Mouse (Mus musculus): ENCODE data around the gene Aqp12. TPM values are rescaled to one million over a fixed set of nuclear protein-coding genes. Genes with fewer than 3 reads are reported as not detected.
"Not testable (repeated sequence)": the region's sequence is repeated elsewhere in the genome, so short reads cannot be mapped to it uniquely, and the experiment has no call there.

The Aqp12 gene
- polyA plus RNA-seq (2015; fragmentation: Nextera tagmentation; extraction: Ambion mirVana): not detected in 2 replicates

GRCm38 (mm10) chr1:93006061-93006460 is at the start of gene Aqp12:
Gene Aqp12, plus strand, starts transcription at chr1:93006334.
- H3K9ac ChIP-seq (ENCODE audit: low read depth, low read length): no peak within 1 kb of the TSS
- H3K27me3 ChIP-seq (replicated peaks; ENCODE audit: control insufficient read depth, insufficient read depth, low read length): no peaks in the 10 kb centered on the region
- ATAC-seq: no peak
- H3K4me2 ChIP-seq (ENCODE audit: low read length): no peak within 1 kb of the TSS
- H3K27ac ChIP-seq (ENCODE audit: low read depth, low read length): no peak within 1 kb of the TSS
- H3K4me3 ChIP-seq (ENCODE audit: low read length): no peak within 1 kb of the TSS
- 71% methylated on average over 7 of the region's 7 CpGs for WGBS
- no peaks in the 10 kb centered on the region for H3K36me3 ChIP-seq (ENCODE audit: control insufficient read depth, insufficient read depth, low read length)
- H3K9me3 ChIP-seq (ENCODE audit: control insufficient read depth, low read length): no peaks in the 10 kb centered on the region
- H3K4me1 ChIP-seq (ENCODE audit: control insufficient read depth, insufficient read depth, low read depth, low read length): no peaks in the 10 kb centered on the region

- peak; percentile 40; the same call in 1 of the 2 replicates for ATAC-seq
- not testable (repeated sequence) for H3K36me3 ChIP-seq (ENCODE audit: control insufficient read depth, insufficient read depth, low read length); H3K27ac ChIP-seq (ENCODE audit: low read depth, low read length); H3K9me3 ChIP-seq (ENCODE audit: control insufficient read depth, low read length); H3K4me1 ChIP-seq (ENCODE audit: control insufficient read depth, insufficient read depth, low read depth, low read length); H3K4me3 ChIP-seq (ENCODE audit: low read length); H3K9ac ChIP-seq (ENCODE audit: low read depth, low read length); H3K27me3 ChIP-seq (replicated peaks; ENCODE audit: control insufficient read depth, insufficient read depth, low read length)
- H3K4me2 ChIP-seq (ENCODE audit: low read length): peak overlapping the region; percentile 39
- 10% methylated on average over 11 of the region's 11 CpGs for WGBS
Observed at GRCm38 (mm10) chr1:92956571-92957335, 49.4 kb upstream of the Aqp12 start.

GRCm38 (mm10) chr1:92958999-92959398 is 47.1 kb upstream of the Aqp12 start:
- no peak overlapping the region for H3K4me3 ChIP-seq (ENCODE audit: low read length)
- no peak overlapping the region for H3K27ac ChIP-seq (ENCODE audit: low read depth, low read length)
- H3K4me1 ChIP-seq (ENCODE audit: control insufficient read depth, insufficient read depth, low read depth, low read length): no peaks in the 10 kb centered on the region
- H3K9me3 ChIP-seq (ENCODE audit: control insufficient read depth, low read length): no peaks in the 10 kb centered on the region
- no peaks in the 10 kb centered on the region for H3K36me3 ChIP-seq (ENCODE audit: control insufficient read depth, insufficient read depth, low read length)
- no peak overlapping the region for H3K9ac ChIP-seq (ENCODE audit: low read depth, low read length)
- ATAC-seq: no peak
- 100% methylated on average over 1 of the region's 1 CpGs for WGBS
- H3K4me2 ChIP-seq (ENCODE audit: low read length): no peak overlapping the region
- H3K27me3 ChIP-seq (replicated peaks; ENCODE audit: control insufficient read depth, insufficient read depth, low read length): no peaks in the 10 kb centered on the region

- H3K4me3 ChIP-seq (ENCODE audit: low read length); ATAC-seq: not testable (repeated sequence)
Observed at GRCm38 (mm10) chr1:92970791-92971190, 35.3 kb upstream of the Aqp12 start.

GRCm38 (mm10) chr1:92971879-92972795 is 34.0 kb upstream of the Aqp12 start:
- no peaks in the 10 kb centered on the region for H3K36me3 ChIP-seq (ENCODE audit: control insufficient read depth, insufficient read depth, low read length)
- H3K9me3 ChIP-seq (ENCODE audit: control insufficient read depth, low read length): no peaks in the 10 kb centered on the region
- H3K4me1 ChIP-seq (ENCODE audit: control insufficient read depth, insufficient read depth, low read depth, low read length): no peaks in the 10 kb centered on the region
- H3K4me3 ChIP-seq (ENCODE audit: low read length): no peak overlapping the region
- H3K4me2 ChIP-seq (ENCODE audit: low read length): no peak overlapping the region
- no peak overlapping the region for H3K9ac ChIP-seq (ENCODE audit: low read depth, low read length)
- WGBS: 89% methylated on average over 7 of the region's 7 CpGs
- no peak overlapping the region for H3K27ac ChIP-seq (ENCODE audit: low read depth, low read length)
- ATAC-seq: no peak
- H3K27me3 ChIP-seq (replicated peaks; ENCODE audit: control insufficient read depth, insufficient read depth, low read length): no peaks in the 10 kb centered on the region

More at GRCm38 (mm10) chr1:92970791-92971190, 35.3 kb upstream of the Aqp12 start:
- WGBS: 91% methylated on average over 6 of the region's 6 CpGs
- H3K4me1 ChIP-seq (ENCODE audit: control insufficient read depth, insufficient read depth, low read depth, low read length); H3K36me3 ChIP-seq (ENCODE audit: control insufficient read depth, insufficient read depth, low read length); H3K4me2 ChIP-seq (ENCODE audit: low read length); H3K9me3 ChIP-seq (ENCODE audit: control insufficient read depth, low read length); H3K27ac ChIP-seq (ENCODE audit: low read depth, low read length); H3K27me3 ChIP-seq (replicated peaks; ENCODE audit: control insufficient read depth, insufficient read depth, low read length); H3K9ac ChIP-seq (ENCODE audit: low read depth, low read length): not testable (repeated sequence)

GRCm38 (mm10) chr1:92972854-92973253 is 33.3 kb upstream of the Aqp12 start:
- no peak overlapping the region for H3K27ac ChIP-seq (ENCODE audit: low read depth, low read length)
- 91% methylated on average over 1 of the region's 1 CpGs for WGBS
- H3K4me2 ChIP-seq (ENCODE audit: low read length): no peak overlapping the region
- peak; percentile 34; the same call in 1 of the 2 replicates for ATAC-seq
- no peaks in the 10 kb centered on the region for H3K36me3 ChIP-seq (ENCODE audit: control insufficient read depth, insufficient read depth, low read length)
- no peak overlapping the region for H3K4me3 ChIP-seq (ENCODE audit: low read length)
- no peaks in the 10 kb centered on the region for H3K9me3 ChIP-seq (ENCODE audit: control insufficient read depth, low read length)
- H3K27me3 ChIP-seq (replicated peaks; ENCODE audit: control insufficient read depth, insufficient read depth, low read length): no peaks in the 10 kb centered on the region
- H3K4me1 ChIP-seq (ENCODE audit: control insufficient read depth, insufficient read depth, low read depth, low read length): no peaks in the 10 kb centered on the region
- H3K9ac ChIP-seq (ENCODE audit: low read depth, low read length): no peak overlapping the region

- Histone ChIP-seq H3K9me3 (ENCODE audit: control insufficient read depth, low read length) (no peaks in the 10 kb centered on the region), H3K4me1 (ENCODE audit: control insufficient read depth, insufficient read depth, low read depth, low read length) (no peaks in the 10 kb centered on the region), H3K9ac (ENCODE audit: low read depth, low read length) (no peak overlapping the region), H3K4me3 (ENCODE audit: low read length) (no peak overlapping the region), H3K4me2 (ENCODE audit: low read length) (no peak overlapping the region), H3K36me3 (ENCODE audit: control insufficient read depth, insufficient read depth, low read length) (no peaks in the 10 kb centered on the region), H3K27ac (ENCODE audit: low read depth, low read length) (no peak overlapping the region), H3K27me3 (replicated peaks; ENCODE audit: control insufficient read depth, insufficient read depth, low read length) (0 out of 2 replicates have a peak, but pooled peaks cover 2% of the 10 kb centered on the region)
- 57% methylated on average over 6 of the region's 6 CpGs for WGBS
- ATAC-seq: no peak
Observed at GRCm38 (mm10) chr1:92976141-92976566, 30.0 kb upstream of the Aqp12 start.

GRCm38 (mm10) chr1:92978645-92979044 is 27.5 kb upstream of the Aqp12 start:
- no peak overlapping the region for H3K27ac ChIP-seq (ENCODE audit: low read depth, low read length)
- no peak for ATAC-seq
- 54% methylated on average over 7 of the region's 7 CpGs for WGBS
- H3K36me3 ChIP-seq (ENCODE audit: control insufficient read depth, insufficient read depth, low read length): no peaks in the 10 kb centered on the region
- no peaks in the 10 kb centered on the region for H3K4me1 ChIP-seq (ENCODE audit: control insufficient read depth, insufficient read depth, low read depth, low read length)
- no peaks in the 10 kb centered on the region for H3K9me3 ChIP-seq (ENCODE audit: control insufficient read depth, low read length)
- 0 out of 2 replicates have a peak, but pooled peaks cover 2% of the 10 kb centered on the region for H3K27me3 ChIP-seq (replicated peaks; ENCODE audit: control insufficient read depth, insufficient read depth, low read length)
- no peak overlapping the region for H3K4me2 ChIP-seq (ENCODE audit: low read length)
- no peak overlapping the region for H3K9ac ChIP-seq (ENCODE audit: low read depth, low read length)
- no peak overlapping the region for H3K4me3 ChIP-seq (ENCODE audit: low read length)

- Histone ChIP-seq H3K4me3 (ENCODE audit: low read length) (no peak overlapping the region), H3K9ac (ENCODE audit: low read depth, low read length) (no peak overlapping the region), H3K9me3 (ENCODE audit: control insufficient read depth, low read length) (no peaks in the 10 kb centered on the region), H3K27me3 (replicated peaks; ENCODE audit: control insufficient read depth, insufficient read depth, low read length) (0 out of 2 replicates have a peak, but pooled peaks cover 2% of the 10 kb centered on the region), H3K36me3 (ENCODE audit: control insufficient read depth, insufficient read depth, low read length) (no peaks in the 10 kb centered on the region), H3K4me1 (ENCODE audit: control insufficient read depth, insufficient read depth, low read depth, low read length) (no peaks in the 10 kb centered on the region), H3K4me2 (ENCODE audit: low read length) (no peak overlapping the region), H3K27ac (ENCODE audit: low read depth, low read length) (no peak overlapping the region)
- 38% methylated on average over 11 of the region's 11 CpGs for WGBS
- ATAC-seq: no peak
Observed at GRCm38 (mm10) chr1:92979073-92979602, 27.0 kb upstream of the Aqp12 start.

Measured in hindbrain, embryonic 16.5 days (tissue).